Mouse (Mus musculus) midbrain, embryonic 11.5 days (tissue): ENCODE data around the gene Srgap3. TPM values are rescaled to one million over a fixed set of nuclear protein-coding genes. Genes with fewer than 3 reads are reported as not detected.

Experiments used
- ATAC-seq: fragments of 200-750 bp; cut with Nextera tagmentation; 2 replicates; pipeline ENCODE4 v1.8.0; 2017; ENCODE audit warnings: moderate TSS enrichment, moderate library complexity; ENCODE audit not compliant: low FRiP score
- DNase-seq: peaks from one replicate; pipeline ENCODE4 v3.0.0; 2015; ENCODE audit warnings: low spot score; ENCODE audit errors: missing footprints
- H3K27ac ChIP-seq: fragments of 300-500 bp; sonication (generic); 2 replicates; pipeline ENCODE4 v1.5.1; 2014; ENCODE audit warnings: low read depth, low read length
- H3K27me3 ChIP-seq: fragments of 300-500 bp; sonication (generic); 2 replicates; pipeline ENCODE4 v1.6.1; 2014; ENCODE audit warnings: mild to moderate bottlenecking, low read length, moderate library complexity, mixed read lengths; ENCODE audit not compliant: control insufficient read depth, insufficient read depth
- H3K36me3 ChIP-seq: fragments of 300-500 bp; sonication (generic); 2 replicates; pipeline ENCODE4 v1.6.1; 2014; ENCODE audit warnings: mild to moderate bottlenecking, low read length, moderate library complexity, mixed read lengths; ENCODE audit not compliant: control insufficient read depth, insufficient read depth
- H3K4me1 ChIP-seq: fragments of 300-500 bp; sonication (generic); 2 replicates; pipeline ENCODE4 v1.6.1; 2014; ENCODE audit warnings: low read length; ENCODE audit not compliant: control insufficient read depth, insufficient read depth
- H3K4me2 ChIP-seq: fragments of 300-500 bp; sonication (generic); 2 replicates; pipeline ENCODE4 v1.6.1; 2014; ENCODE audit warnings: mild to moderate bottlenecking, moderate library complexity
- H3K4me3 ChIP-seq: fragments of 300-500 bp; sonication (generic); 2 replicates; pipeline ENCODE4 v1.5.1; 2014; ENCODE audit warnings: low read depth, low read length
- H3K9ac ChIP-seq: fragments of 300-500 bp; sonication (generic); 2 replicates; pipeline ENCODE4 v1.6.1; 2014; ENCODE audit warnings: low read length
- H3K9me3 ChIP-seq: fragments of 300-500 bp; sonication (generic); 2 replicates; pipeline ENCODE4 v1.6.1; 2016; ENCODE audit warnings: low read length; ENCODE audit not compliant: control insufficient read depth
- WGBS: fragments of 180-500 bp; shearing (Covaris S2); extraction: QIAGEN DNeasy Blood & Tissue Kit; methylation state at CpG from one replicate; pipeline ENCODE4 v1.1.7; 2014; 5-methylcytosine and 5-hydroxymethylcytosine counted together
- polyA plus RNA-seq: library from polyadenylated mRNA; unstranded; fragments of >200 nt; fragmentation: Nextera tagmentation; extraction: Ambion mirVana; gene quantifications from 2 replicates; pipeline ENCODE4 v1.2.1, GENCODE M21; 2014

Gene Srgap3
- polyA plus RNA-seq, 1 experiment from 2014 or later: 48.9 TPM

DNA sequence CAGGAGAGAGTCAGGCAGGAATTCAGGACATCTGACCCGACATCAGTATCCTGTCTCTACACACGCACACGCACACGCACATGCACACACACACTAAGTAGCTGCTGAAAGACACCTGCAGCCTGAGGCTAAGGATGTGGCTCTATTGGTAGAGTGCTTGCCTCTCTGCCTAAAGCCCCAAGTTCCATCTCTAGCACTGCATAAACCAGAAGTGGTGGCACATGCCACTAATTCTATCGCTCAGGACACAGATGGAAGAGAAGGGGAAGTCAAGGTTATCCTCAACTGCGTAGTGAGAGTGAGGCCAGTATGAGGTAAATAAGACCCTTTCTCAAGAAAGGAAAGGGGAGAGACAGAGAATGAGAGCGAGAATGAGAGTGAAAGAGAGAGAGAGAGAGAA, 6.8 kb upstream of the Srgap3 start:
- H3K27ac ChIP-seq: no peak overlapping the region
- no peak for ATAC-seq
- WGBS: 87% methylated on average over 7 of the region's 7 CpGs

DNA sequence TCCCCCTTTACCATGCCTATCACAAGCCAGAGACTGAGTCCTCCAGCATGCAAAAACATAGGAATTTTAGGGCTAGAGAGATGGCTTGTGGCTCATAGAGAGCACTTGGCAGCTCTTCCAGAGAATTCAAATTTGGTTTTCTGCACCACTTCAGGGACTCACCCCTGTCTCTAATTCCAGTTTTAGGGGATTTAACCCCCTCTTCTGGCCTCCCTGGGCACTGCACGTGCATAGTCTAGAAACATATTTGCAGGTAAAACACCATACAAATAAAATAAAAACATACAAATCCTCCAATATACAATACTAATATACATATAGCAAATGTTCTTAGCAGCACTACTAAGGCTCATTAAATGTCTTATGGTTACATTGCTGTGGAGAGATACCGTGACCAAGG, 4.2 kb upstream of the Srgap3 start:
- ATAC-seq (no peak), DNase-seq (peak; percentile 89)
- Histone ChIP-seq H3K4me2 (no peak overlapping the region), H3K9ac (no peak overlapping the region), H3K9me3 (no peaks in the 10 kb centered on the region), H3K27me3 (no peaks in the 10 kb centered on the region), H3K4me1 (peaks cover 29% of the 10 kb centered on the region), H3K36me3 (no peaks in the 10 kb centered on the region), H3K27ac (no peak overlapping the region), H3K4me3 (no peak overlapping the region)
- WGBS: 75% methylated on average over 2 of the region's 2 CpGs

More for the DNA sequence above, 6.8 kb upstream of the Srgap3 start:
- no peaks in the 10 kb centered on the region for H3K36me3 ChIP-seq
- H3K9ac ChIP-seq: no peak overlapping the region
- H3K9me3 ChIP-seq: no peaks in the 10 kb centered on the region
- DNase-seq: no peak
- H3K27me3 ChIP-seq: no peaks in the 10 kb centered on the region
- H3K4me3 ChIP-seq: no peak overlapping the region
- no peak overlapping the region for H3K4me2 ChIP-seq
- H3K4me1 ChIP-seq: peaks cover 21% of the 10 kb centered on the region

DNA sequence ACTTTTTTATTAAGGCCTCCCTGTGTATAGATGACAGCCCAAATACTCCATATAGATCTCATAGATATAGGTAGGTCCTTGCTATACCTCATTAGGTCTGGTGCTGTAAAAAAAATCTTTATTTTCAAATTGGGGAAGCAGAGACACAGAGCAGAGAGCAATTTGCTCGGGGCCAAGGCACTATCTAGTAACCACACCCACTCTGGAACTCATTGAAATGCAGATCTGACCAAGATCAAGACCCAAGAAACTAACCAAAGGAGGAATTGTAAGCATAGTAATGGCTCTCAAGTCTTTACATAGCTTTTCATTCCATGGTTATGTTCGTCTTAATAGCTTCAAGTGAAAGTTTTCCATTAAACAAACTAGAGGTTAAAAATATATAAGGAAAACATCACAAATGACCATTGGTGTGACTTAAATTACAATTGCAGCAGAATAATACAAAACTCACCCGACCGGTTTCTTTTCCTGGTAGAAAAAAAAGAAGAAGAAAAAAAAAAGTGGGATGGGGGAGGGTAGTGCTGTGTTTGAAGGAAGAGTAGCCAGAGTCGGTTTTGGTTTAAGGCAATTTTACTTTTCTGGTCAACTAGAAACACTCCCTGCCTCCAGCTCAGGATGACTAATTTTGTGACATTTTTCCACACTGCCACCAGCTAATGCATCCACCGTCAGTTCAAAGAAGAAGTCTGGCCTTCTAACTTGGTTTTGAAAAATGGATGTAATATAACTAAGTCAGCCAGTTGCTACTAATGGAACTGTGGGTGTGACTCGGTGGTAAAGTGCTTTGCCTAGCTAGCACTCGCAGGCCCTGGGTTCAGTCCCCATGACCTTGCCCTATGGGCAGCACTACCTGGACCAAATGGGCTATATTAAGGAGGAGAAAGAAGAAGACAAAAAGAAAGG, 3.4 kb upstream of the Srgap3 start:
- Histone ChIP-seq H3K4me2 (no peak overlapping the region), H3K27me3 (no peaks in the 10 kb centered on the region), H3K9me3 (no peaks in the 10 kb centered on the region), H3K9ac (no peak overlapping the region), H3K4me1 (peaks cover 29% of the 10 kb centered on the region), H3K27ac (no peak overlapping the region), H3K4me3 (no peak overlapping the region), H3K36me3 (no peaks in the 10 kb centered on the region)
- WGBS: 44% methylated on average over 8 of the region's 8 CpGs
- no peak for DNase-seq
- ATAC-seq: no peak

DNA sequence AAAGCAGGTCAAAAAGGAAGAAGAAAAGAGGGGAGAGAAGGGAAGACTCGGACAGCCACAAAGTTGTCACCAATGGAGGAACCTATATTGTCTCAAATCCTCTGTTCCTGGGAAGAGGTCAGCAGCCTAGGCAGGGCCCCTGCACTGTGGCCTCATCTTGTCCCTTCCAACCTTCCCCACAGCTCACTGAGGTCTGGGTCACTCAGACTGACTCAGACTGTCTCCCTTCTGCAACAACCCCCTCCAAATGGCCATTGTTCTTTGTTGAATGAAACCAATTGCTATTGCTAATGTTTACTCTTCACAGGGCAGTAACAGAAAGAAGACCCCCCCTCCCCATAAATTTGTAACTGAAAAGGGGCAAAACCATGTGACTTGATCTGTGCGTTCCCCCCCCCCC, 2.2 kb upstream of the Srgap3 start:
- ATAC-seq (no peak), DNase-seq (no peak)
- Histone ChIP-seq H3K9me3 (no peaks in the 10 kb centered on the region), H3K4me3 (no peak overlapping the region), H3K36me3 (no peaks in the 10 kb centered on the region), H3K27ac (peak overlapping the region; percentile 5; the same call in 1 of the 2 replicates), H3K4me2 (no peak overlapping the region), H3K27me3 (no peaks in the 10 kb centered on the region), H3K4me1 (peaks cover 29% of the 10 kb centered on the region), H3K9ac (peak overlapping the region; percentile 27; the same call in 1 of the 2 replicates)
- 26% methylated on average over 2 of the region's 2 CpGs for whole genome bisulfite sequencing

DNA sequence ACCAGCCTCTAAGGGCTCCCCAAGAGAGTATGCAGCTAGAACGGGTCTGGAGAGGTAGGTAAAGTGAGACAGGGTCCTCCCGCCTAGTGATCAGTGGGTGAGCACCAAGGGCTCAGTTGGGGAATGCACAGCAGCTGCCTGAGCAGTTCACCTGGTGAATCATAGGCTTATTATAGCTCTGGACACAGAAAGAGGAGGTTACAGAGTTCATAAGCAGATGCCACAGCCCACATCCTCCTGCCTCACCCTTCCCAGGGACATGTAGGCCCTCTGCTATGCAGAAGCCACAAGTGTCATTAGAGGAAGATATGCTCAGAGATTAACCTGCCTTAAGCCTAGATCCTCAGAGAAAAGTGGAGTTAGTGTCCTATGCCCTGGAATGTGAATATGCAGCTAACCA, 1.4 kb upstream of the Srgap3 start:
- H3K9me3 ChIP-seq: no peaks in the 10 kb centered on the region
- H3K27me3 ChIP-seq: no peaks in the 10 kb centered on the region
- ATAC-seq: no peak
- no peak for DNase-seq
- no peaks in the 10 kb centered on the region for H3K36me3 ChIP-seq
- no peak overlapping the region for H3K4me3 ChIP-seq
- 71% methylated on average over 2 of the region's 2 CpGs for WGBS
- peaks cover 34% of the 10 kb centered on the region for H3K4me1 ChIP-seq
- peak overlapping the region; percentile 5; the same call in 1 of the 2 replicates for H3K27ac ChIP-seq
- no peak overlapping the region; the same call in 1 of the 2 replicates for H3K9ac ChIP-seq
- no peak overlapping the region for H3K4me2 ChIP-seq

DNA sequence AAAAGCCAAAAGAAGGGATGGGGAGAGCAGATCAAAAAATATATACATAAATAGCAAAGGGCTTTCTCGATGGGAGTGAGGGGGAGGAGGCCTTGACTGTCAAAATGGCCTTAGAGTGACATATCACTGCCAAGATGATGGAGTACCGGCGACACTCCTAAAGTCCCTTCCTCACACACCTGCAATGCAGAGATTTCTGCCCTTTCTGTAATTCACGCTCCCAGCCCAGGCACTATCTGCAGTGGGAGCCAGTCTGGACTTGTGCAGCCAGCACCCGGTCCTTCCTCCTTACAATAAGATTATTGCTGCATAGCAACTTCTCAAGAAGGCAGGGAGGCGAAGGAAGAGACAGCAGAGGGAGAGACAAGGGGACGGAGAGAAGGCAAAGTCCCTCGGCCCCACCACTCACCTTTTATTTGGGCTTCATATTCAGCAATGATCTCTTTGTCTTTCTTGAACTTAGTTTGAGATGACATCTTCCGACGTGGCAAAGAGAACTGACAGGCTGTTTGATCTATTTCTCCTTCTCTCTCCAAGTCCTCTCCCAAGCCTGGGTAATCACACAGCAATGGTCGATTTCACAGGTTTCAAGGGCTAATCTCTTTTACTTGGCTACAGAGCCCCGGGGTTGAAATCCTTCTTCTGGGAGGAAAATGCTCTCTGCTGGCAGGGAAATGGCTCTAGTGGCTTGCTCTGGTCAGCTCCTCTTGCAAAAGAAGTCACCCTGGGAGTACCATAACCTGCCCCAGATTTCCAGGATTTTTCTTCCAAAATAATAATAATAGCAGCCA, 850 bp downstream of the Srgap3 start:
- 7% methylated on average over 12 of the region's 12 CpGs for WGBS

DNA sequence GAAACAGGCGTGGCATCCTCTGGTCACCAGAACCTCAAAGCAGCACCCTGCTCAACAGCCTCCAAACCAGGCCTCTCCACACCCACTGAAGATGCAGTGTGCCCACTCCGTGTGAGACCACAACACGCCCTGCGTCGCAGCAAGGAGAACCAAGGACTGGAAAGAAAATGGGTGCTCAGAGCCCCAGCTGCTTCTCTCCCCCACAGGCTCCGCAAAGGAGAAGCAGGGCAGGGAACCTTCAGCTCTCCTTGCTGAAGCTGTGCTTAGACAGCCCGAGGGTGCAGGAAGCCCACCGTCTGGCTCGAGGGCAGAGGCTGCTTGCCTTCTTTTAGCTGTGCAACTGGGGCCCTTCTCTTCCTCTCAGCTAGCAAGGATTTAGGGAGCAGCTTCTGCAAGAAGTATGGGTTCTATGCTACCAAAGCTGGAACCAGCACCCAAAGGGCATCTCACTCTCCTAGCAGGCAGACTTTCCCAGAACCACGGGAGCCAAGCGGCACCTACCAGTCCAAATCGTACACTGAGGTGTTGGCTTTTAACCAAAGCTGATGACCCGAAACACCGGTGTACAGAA, 1.8 kb downstream of the Srgap3 start:
- peaks cover 44% of the 10 kb centered on the region for H3K4me1 ChIP-seq
- DNase-seq: peak; percentile 95
- WGBS: 9% methylated on average over 14 of the region's 14 CpGs

More for the DNA sequence above, 850 bp downstream of the Srgap3 start:
- Histone ChIP-seq H3K27me3 (no peaks in the 10 kb centered on the region), H3K4me3 (peak overlapping the region; percentile 91), H3K9ac (peak overlapping the region; percentile 87), H3K9me3 (no peaks in the 10 kb centered on the region), H3K36me3 (peaks cover 10% of the 10 kb centered on the region), H3K4me2 (peak overlapping the region; percentile 77), H3K27ac (peak overlapping the region; percentile 82), H3K4me1 (peaks cover 41% of the 10 kb centered on the region)
- DNase-seq (peak; percentile 94), ATAC-seq (no peak; the same call in 1 of the 2 replicates)

DNA sequence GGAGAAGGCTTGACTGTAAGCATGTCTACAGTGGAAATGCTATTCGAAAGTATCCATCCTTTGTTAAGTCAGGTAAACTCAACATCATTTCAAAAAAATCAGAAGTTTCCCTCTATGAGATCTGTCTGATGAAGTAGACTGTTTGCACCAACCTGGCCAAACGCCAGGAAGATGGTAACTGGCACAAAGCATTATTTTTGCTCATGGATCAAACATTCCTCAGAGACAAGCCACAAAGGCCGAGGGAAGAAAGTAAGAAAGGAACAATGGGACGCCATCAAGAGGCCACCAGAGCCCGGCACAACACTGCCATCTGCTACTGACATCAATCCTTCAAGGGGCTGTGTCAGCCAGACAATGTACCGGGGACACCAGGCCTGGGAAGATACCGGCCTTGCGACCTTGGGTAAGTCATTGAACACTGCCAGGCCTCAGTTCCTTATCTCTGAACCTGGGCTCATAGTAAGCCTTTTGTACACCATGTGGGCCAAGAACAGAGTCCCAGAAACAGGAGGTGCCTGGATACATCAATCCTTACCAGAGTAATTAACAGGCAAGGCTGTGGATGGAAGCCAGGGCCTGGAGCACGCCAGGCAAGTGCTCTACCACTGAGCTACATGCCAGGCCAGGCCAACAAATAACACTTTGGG, 3.3 kb downstream of the Srgap3 start:
- peak overlapping the region; percentile 77 for H3K4me2 ChIP-seq
- H3K27ac ChIP-seq: peak overlapping the region; percentile 4; the same call in 1 of the 2 replicates
- peaks cover 31% of the 10 kb centered on the region for H3K4me1 ChIP-seq
- 47% methylated on average over 9 of the region's 9 CpGs for WGBS
- H3K9ac ChIP-seq: peak overlapping the region; percentile 87
- ATAC-seq (no peak), DNase-seq (no peak)
- H3K9me3 ChIP-seq: no peaks in the 10 kb centered on the region; the same call in 1 of the 2 replicates
- H3K4me3 ChIP-seq: peak overlapping the region; percentile 91
- H3K36me3 ChIP-seq: peaks cover 18% of the 10 kb centered on the region
- no peaks in the 10 kb centered on the region for H3K27me3 ChIP-seq

More for the DNA sequence above, 1.8 kb downstream of the Srgap3 start:
- peak overlapping the region; percentile 82 for H3K27ac ChIP-seq
- ATAC-seq: no peak
- H3K36me3 ChIP-seq: peaks cover 18% of the 10 kb centered on the region
- peak overlapping the region; percentile 87 for H3K9ac ChIP-seq
- peak overlapping the region; percentile 77 for H3K4me2 ChIP-seq
- H3K4me3 ChIP-seq: peak overlapping the region; percentile 91
- no peaks in the 10 kb centered on the region for H3K27me3 ChIP-seq
- no peaks in the 10 kb centered on the region for H3K9me3 ChIP-seq
